Mouse (Mus musculus) forebrain, embryonic 16.5 days (tissue): ENCODE data around the gene Kif1b. TPM values are rescaled to one million over a fixed set of nuclear protein-coding genes. Genes with fewer than 3 reads are reported as not detected.

Experiments
- ATAC-seq: fragments of 200-750 bp; cut with Nextera tagmentation; 2 replicates; pipeline ENCODE4 v1.8.0; 2017; ENCODE audit warnings: mild to moderate bottlenecking, moderate library complexity
- H3K27ac ChIP-seq: fragments of 300-500 bp; sonication (generic); 2 replicates; pipeline ENCODE4 v1.5.1; 2014; ENCODE audit warnings: low read length, control low read depth
- H3K27me3 ChIP-seq: fragments of 300-500 bp; sonication (generic); replicated peaks from 2 replicates; pipeline ENCODE4 v1.6.1; 2014; ENCODE audit warnings: low read length; ENCODE audit not compliant: control insufficient read depth, insufficient read depth
- H3K36me3 ChIP-seq: fragments of 300-500 bp; sonication (generic); 2 replicates; pipeline ENCODE4 v1.6.1; 2014; ENCODE audit not compliant: control insufficient read depth, insufficient read depth
- H3K4me1 ChIP-seq: fragments of 300-500 bp; sonication (generic); replicated peaks from 2 replicates; pipeline ENCODE4 v1.6.1; 2014; ENCODE audit warnings: low read length; ENCODE audit not compliant: control insufficient read depth, insufficient read depth
- H3K4me2 ChIP-seq: fragments of 300-500 bp; sonication (generic); 2 replicates; pipeline ENCODE4 v1.6.1; 2014; ENCODE audit warnings: mild to moderate bottlenecking, low read length, control low read depth
- H3K4me3 ChIP-seq: fragments of 300-500 bp; sonication (generic); replicated peaks from 2 replicates; pipeline ENCODE4 v1.5.1; 2014; ENCODE audit warnings: mild to moderate bottlenecking, low read length, control low read depth
- H3K9ac ChIP-seq: fragments of 300-500 bp; sonication (generic); replicated peaks from 2 replicates; pipeline ENCODE4 v1.6.1; 2014; ENCODE audit warnings: low read depth, low read length, control low read depth
- H3K9me3 ChIP-seq: fragments of 300-500 bp; sonication (generic); 2 replicates; pipeline ENCODE4 v1.6.1; 2016; ENCODE audit warnings: low read length; ENCODE audit not compliant: control insufficient read depth
- WGBS: fragments of 180-500 bp; shearing (Covaris S2); extraction: QIAGEN DNeasy Blood & Tissue Kit; methylation state at CpG from one replicate; pipeline ENCODE4 v1.1.7; 2014; 5-methylcytosine and 5-hydroxymethylcytosine counted together
- polyA plus RNA-seq: library from polyadenylated mRNA; unstranded; fragments of >200 nt; fragmentation: Nextera tagmentation; extraction: Ambion mirVana; gene quantifications from 2 replicates; pipeline ENCODE4 v1.2.1, GENCODE M21; 2015

Gene Kif1b
- polyA plus RNA-seq, 1 experiment from 2014 or later: 131 TPM

DNA sequence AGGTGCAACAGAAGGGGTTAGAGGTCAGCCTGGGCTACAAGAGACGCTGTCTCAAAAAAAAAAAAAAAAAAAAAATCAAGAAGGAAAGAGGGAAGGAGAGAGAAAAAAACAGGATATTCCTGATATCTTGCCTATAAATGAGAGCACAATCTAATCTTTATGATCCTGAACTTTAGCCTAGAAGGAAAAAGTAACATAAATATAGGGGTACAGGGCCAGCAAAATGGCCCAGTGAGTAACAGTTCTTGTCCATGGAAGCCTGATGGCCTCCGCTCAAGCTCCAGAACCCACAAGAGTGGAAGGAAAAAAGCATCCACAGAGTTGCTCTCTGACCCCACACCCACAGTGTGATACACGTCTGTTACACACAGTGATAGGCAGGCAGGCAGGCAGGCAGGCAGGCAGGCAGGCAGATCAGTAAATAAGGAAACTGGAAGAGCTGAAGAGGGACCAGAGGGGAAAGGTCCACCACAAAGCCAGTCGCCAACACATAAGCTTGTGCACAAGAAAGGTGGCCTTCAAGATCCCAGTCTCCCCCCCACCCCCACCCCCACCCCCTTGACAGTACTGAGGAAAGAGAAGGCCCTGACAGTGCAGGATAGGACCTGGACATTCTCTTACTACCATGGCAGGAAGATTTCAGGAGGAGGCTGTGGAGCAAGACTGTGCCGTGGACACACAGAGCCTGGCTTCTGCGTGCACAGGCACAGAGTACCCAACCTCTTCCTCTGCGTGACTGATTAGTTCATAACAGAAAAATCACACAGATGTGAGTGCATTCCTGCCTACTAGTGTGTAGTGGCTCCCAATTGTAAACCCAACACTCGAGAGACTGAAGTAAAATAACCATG lies 21.0 kb downstream of the Kif1b start:
- H3K9me3 ChIP-seq: no peaks in the 10 kb centered on the region
- H3K9ac ChIP-seq: no peak overlapping the region
- WGBS: 82% methylated on average over 8 of the region's 8 CpGs
- no peak for ATAC-seq
- no peaks in the 10 kb centered on the region for H3K27me3 ChIP-seq
- H3K27ac ChIP-seq: no peak overlapping the region
- H3K4me1 ChIP-seq: peaks cover 14% of the 10 kb centered on the region; the same call in 1 of the 2 replicates
- no peak overlapping the region for H3K4me3 ChIP-seq
- H3K4me2 ChIP-seq: no peak overlapping the region
- peaks cover 11% of the 10 kb centered on the region for H3K36me3 ChIP-seq

DNA sequence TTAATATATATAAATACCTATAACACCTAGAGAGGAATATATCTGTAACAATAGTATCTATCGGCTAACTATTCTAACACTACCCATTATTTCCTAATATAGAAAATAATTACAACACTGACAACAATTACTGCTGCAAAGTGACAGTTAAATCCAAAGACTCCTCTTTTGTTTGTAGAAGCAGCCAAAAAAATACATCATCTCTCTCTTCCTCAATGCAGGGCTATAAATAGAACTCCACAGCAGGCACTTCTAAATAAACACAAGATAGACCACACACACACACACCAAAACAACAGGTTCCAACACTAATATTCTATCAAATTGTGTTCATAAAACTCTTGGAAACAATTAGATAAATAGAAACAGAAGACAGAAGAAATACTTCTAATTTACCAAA lies 21.8 kb downstream of the Kif1b start:
- peaks cover 14% of the 10 kb centered on the region; the same call in 1 of the 2 replicates for H3K4me1 ChIP-seq
- H3K9ac ChIP-seq: no peak overlapping the region
- H3K4me2 ChIP-seq: no peak overlapping the region
- WGBS: 70% methylated on average over 1 of the region's 1 CpGs
- peaks cover 7% of the 10 kb centered on the region for H3K36me3 ChIP-seq
- H3K9me3 ChIP-seq: no peaks in the 10 kb centered on the region
- H3K27me3 ChIP-seq: no peaks in the 10 kb centered on the region
- no peak for ATAC-seq
- H3K27ac ChIP-seq: no peak overlapping the region; the same call in 1 of the 2 replicates
- no peak overlapping the region for H3K4me3 ChIP-seq

- Histone ChIP-seq H3K4me3 (no peak overlapping the region), H3K9ac (no peak overlapping the region), H3K27me3 (no peaks in the 10 kb centered on the region), H3K4me2 (no peak overlapping the region), H3K27ac (no peak overlapping the region), H3K4me1 (peaks cover 20% of the 10 kb centered on the region; the same call in 1 of the 2 replicates), H3K36me3 (no peaks in the 10 kb centered on the region), H3K9me3 (no peaks in the 10 kb centered on the region)
- no peak for ATAC-seq
- WGBS: 87% methylated on average over 3 of the region's 3 CpGs
Measured at GRCm38 (mm10) chr4:149283018-149283417, 24.5 kb downstream of the Kif1b start.

GRCm38 (mm10) chr4:149282025-149282738 lies 25.3 kb downstream of the Kif1b start:
- H3K4me3 ChIP-seq: no peak overlapping the region
- H3K36me3 ChIP-seq: no peaks in the 10 kb centered on the region
- H3K4me1 ChIP-seq: peaks cover 25% of the 10 kb centered on the region
- H3K9me3 ChIP-seq: no peaks in the 10 kb centered on the region
- H3K9ac ChIP-seq: no peak overlapping the region
- no peak overlapping the region for H3K27ac ChIP-seq
- H3K27me3 ChIP-seq: no peaks in the 10 kb centered on the region
- no peak overlapping the region for H3K4me2 ChIP-seq
- WGBS: 69% methylated on average over 7 of the region's 7 CpGs
- no peak for ATAC-seq

DNA sequence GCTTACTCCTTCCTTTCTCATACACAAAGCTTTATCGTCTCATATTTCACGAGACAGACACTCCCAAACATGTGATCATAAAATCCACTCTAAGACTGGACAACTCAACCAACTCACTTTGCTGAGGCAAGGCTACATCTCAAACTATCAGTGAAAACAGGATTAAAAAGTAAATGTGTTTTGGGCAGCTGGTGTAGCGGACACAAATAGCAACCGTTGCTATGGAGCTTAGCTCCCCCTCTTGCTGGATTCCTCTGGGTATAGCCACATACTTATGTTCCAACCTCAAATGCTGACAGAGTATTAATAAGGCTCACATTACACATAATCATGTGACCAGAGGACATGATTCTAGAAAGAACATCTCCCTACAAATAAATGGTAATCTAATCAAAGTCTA lies 29.9 kb downstream of the Kif1b start:
- peak overlapping the region; percentile 33; the same call in 1 of the 2 replicates for H3K27ac ChIP-seq
- H3K36me3 ChIP-seq: peaks cover 21% of the 10 kb centered on the region
- no peaks in the 10 kb centered on the region for H3K27me3 ChIP-seq
- no peak overlapping the region for H3K9ac ChIP-seq
- 59% methylated on average over 4 of the region's 4 CpGs for WGBS
- H3K4me1 ChIP-seq: peaks cover 11% of the 10 kb centered on the region
- no peak overlapping the region for H3K4me3 ChIP-seq
- H3K9me3 ChIP-seq: 0 out of 2 replicates have a peak, but pooled peaks cover 2% of the 10 kb centered on the region
- H3K4me2 ChIP-seq: no peak overlapping the region; the same call in 1 of the 2 replicates
- peak; percentile 81 for ATAC-seq

DNA sequence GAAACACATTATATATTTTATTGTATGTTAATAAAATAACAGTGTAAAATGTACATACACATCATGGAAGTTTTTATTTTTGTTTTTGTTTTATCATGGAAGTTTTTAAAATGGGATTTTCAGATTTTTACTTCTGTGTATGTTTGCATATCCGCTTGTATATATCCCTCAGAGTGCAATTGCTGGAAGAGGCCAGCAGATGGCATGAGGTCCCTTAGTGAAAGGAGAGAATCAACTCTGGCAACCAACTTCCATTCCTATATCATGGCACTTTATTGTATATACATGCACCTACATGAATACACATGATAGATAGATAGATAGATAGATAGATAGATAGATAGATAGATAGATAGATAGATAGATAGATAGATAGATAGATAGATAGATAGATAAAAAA lies 34.4 kb downstream of the Kif1b start:
- no peak overlapping the region for H3K4me3 ChIP-seq
- peaks cover 4% of the 10 kb centered on the region for H3K4me1 ChIP-seq
- H3K9me3 ChIP-seq: 0 out of 2 replicates have a peak, but pooled peaks cover 2% of the 10 kb centered on the region
- H3K4me2 ChIP-seq: no peak overlapping the region
- H3K36me3 ChIP-seq: peaks cover 33% of the 10 kb centered on the region
- WGBS: 94% methylated on average over 1 of the region's 1 CpGs
- no peak for ATAC-seq
- no peak overlapping the region for H3K9ac ChIP-seq
- H3K27ac ChIP-seq: no peak overlapping the region
- no peaks in the 10 kb centered on the region for H3K27me3 ChIP-seq

GRCm38 (mm10) chr4:149270541-149270940 lies 37.0 kb downstream of the Kif1b start:
- no peaks in the 10 kb centered on the region for H3K27me3 ChIP-seq
- H3K4me2 ChIP-seq: no peak overlapping the region
- no peak overlapping the region for H3K27ac ChIP-seq
- H3K4me3 ChIP-seq: no peak overlapping the region
- H3K36me3 ChIP-seq: peaks cover 43% of the 10 kb centered on the region
- H3K4me1 ChIP-seq: no peaks in the 10 kb centered on the region
- ATAC-seq: no peak
- H3K9me3 ChIP-seq: 0 out of 2 replicates have a peak, but pooled peaks cover 2% of the 10 kb centered on the region
- H3K9ac ChIP-seq: no peak overlapping the region
- 97% methylated on average over 6 of the region's 6 CpGs for WGBS

- Histone ChIP-seq H3K27ac (no peak overlapping the region), H3K4me3 (no peak overlapping the region), H3K9me3 (0 out of 2 replicates have a peak, but pooled peaks cover 2% of the 10 kb centered on the region), H3K36me3 (peaks cover 35% of the 10 kb centered on the region), H3K27me3 (no peaks in the 10 kb centered on the region), H3K9ac (no peak overlapping the region), H3K4me1 (no peaks in the 10 kb centered on the region), H3K4me2 (no peak overlapping the region)
- no peak for ATAC-seq
- WGBS: 76% methylated on average over 4 of the region's 4 CpGs
Measured at GRCm38 (mm10) chr4:149269026-149269425, 38.5 kb downstream of the Kif1b start.

- Histone ChIP-seq H3K36me3 (peaks cover 25% of the 10 kb centered on the region), H3K4me1 (no peaks in the 10 kb centered on the region), H3K9me3 (no peaks in the 10 kb centered on the region), H3K4me2 (no peak overlapping the region), H3K27ac (no peak overlapping the region), H3K4me3 (no peak overlapping the region), H3K9ac (no peak overlapping the region), H3K27me3 (no peaks in the 10 kb centered on the region)
- ATAC-seq: no peak
- 77% methylated on average over 2 of the region's 2 CpGs for WGBS
Measured at GRCm38 (mm10) chr4:149264895-149265294, 42.6 kb downstream of the Kif1b start.
